Mouse (Mus musculus) cerebellum, adult 2 months (tissue): ENCODE measurements at regions not wholly inside any gene's neighbourhood (a gene's known extent, or its start where the extent isn't known, plus 50 kb on each side); places are given as distances from the start of the nearest gene placed in this dataset.

Experiments
- CTCF ChIP-seq: fragments of 200-500 bp; IDR thresholded peaks from 2 replicates; pipeline ENCODE4 v1.5.1; 2011; ENCODE audit warnings: low read depth, mild to moderate bottlenecking, control low read depth, low read length, moderate library complexity, borderline replicate concordance; ENCODE audit not compliant: insufficient read depth
- POLR2A ChIP-seq: fragments of 200-500 bp; IDR thresholded peaks from 2 replicates; pipeline ENCODE4 v1.6.1; 2011; ENCODE audit warnings: low read length, control low read depth, borderline replicate concordance; ENCODE audit not compliant: insufficient read depth

DNA sequence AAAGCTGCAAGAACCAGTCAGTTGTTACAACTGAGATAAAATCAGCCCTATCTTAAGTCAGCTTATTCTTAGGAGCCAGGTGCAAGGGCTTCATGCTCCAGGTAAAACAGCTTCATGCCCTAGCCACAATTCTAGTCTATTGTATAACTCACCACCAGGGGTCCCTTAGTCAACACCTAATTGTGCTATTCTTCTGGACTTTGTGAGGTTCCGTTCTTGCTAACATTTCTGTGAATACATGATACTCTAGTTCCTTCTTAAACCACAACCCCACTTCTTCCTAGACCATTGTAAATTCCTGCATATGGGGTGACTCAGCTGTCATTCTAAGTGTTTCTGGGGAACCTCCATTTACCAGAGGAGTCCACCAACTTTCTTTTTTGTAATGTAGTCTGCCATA is 57.9 kb upstream of the Gm49339 start:
- no peak for TF ChIP-seq CTCF
- TF ChIP-seq POLR2A: no peak
